Mouse (Mus musculus): ENCODE data around the gene Gm815. TPM values are rescaled to one million over a fixed set of nuclear protein-coding genes. Genes with fewer than 3 reads are reported as not detected.

Gm815 gene
- polyA plus RNA-seq, 1 experiment from 2014 or later = not detected

GRCm38 (mm10) chr19:26934186-26934585 is 48.5 kb downstream of the Gm815 start:
- in situ Hi-C loops (cut with MboI; ENCODE audit: low pct_unique_long_range_greater_than_20kb) = no loop called here
- no peak for TF ChIP-seq CTCF (IDR thresholded peaks at IDR 0.05)
- DNase-seq (ENCODE audit: low read depth, low spot score) (peak; percentile 91), ATAC-seq (peak; percentile 100)
- no peaks in the 10 kb centered on the region for H3K27me3 ChIP-seq
- CTCF ChIA-PET = interaction anchor here (0.9 to 2.6 kb wide), 4 partner anchors 10 to 59 kb away, joined by 3 to 10 read pairs (median 4); no protein-coding TSS in a partner anchor
- POLR2A ChIA-PET = interaction anchor here (0.6 kb wide), 1 partner anchor 1471 kb away, joined by 3 read pairs; no protein-coding TSS in a partner anchor
